Mouse (Mus musculus): ENCODE measurements around the gene Gm8947. TPM values are rescaled to one million over a fixed set of nuclear protein-coding genes. Genes with fewer than 3 reads are reported as not detected.

The Gm8947 gene
- polyA plus RNA-seq (2014; fragmentation: Illumina TruSeq; extraction: RNeasy Lipid Tissue Mini Kit (QIAGEN cat#74804); ENCODE audit: low read depth, low replicate concordance), result not detected

DNA sequence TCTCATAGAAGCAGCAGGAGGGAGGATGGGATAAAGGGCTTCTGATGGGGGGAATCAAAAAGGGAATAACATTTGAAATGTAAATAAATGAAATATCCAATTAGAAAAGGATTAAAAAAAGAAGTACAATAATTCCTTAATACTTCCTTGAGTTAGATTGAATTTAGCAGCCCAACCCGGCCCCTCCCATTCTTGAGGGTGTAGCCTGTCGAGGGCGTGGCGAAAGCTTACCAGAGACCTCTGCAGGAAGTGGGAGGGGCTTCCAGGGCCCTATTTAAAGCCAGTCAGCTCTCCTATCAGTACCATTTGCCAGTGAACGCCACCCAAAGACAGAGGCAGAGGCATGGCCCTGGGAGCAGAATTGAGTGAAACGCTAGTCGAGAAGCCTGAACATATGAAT is at the start of gene Gm8947:
Gene Gm8947, plus strand, starts transcription at position 302 of the 400 bp plus-strand sequence.

DNA sequence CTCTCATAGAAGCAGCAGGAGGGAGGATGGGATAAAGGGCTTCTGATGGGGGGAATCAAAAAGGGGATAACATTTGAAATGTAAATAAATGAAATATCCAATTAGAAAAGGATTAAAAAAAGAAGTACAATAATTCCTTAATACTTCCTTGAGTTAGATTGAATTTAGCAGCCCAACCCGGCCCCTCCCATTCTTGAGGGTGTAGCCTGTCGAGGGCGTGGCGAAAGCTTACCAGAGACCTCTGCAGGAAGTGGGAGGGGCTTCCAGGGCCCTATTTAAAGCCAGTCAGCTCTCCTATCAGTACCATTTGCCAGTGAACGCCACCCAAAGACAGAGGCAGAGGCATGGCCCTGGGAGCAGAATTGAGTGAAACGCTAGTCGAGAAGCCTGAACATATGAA is 9.9 kb upstream of the Gm8947 start, which contains the start of gene Gm47985:
Gene Gm47985, plus strand, starts transcription at position 272 of the 400 bp plus-strand sequence.

DNA sequence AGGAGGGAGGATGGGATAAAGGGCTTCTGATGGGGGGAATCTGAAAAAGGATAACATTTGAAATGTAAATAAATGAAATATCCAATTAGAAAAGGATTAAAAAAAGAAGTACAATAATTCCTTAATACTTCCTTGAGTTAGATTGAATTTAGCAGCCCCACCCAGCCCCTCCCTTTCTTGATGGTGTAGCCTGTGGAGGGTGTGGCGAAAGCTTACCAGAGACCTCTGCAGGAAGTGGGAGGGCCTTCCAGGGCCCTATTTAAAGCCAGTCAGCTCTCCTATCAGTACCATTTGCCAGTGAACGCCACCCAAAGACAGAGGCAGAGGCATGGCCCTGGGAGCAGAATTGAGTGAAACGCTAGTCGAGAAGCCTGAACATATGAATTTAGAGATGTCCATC is 5.9 kb downstream of the Gm8947 start, which contains the start of gene Gm47995:
Gene Gm47995, plus strand, starts transcription at position 329 of the 400 bp plus-strand sequence.

DNA sequence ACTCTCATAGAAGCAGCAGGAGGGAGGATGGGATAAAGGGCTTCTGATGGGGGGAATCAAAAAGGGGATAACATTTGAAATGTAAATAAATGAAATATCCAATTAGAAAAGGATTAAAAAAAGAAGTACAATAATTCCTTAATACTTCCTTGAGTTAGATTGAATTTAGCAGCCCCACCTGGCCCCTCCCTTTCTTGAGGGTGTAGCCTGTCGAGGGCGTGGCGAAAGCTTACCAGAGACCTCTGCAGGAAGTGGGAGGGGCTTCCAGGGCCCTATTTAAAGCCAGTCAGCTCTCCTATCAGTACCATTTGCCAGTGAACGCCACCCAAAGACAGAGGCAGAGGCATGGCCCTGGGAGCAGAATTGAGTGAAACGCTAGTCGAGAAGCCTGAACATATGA is 11.6 kb downstream of the Gm8947 start, which contains the start of gene 3110040M04Rik:
Gene 3110040M04Rik, plus strand, starts transcription at position 304 of the 400 bp plus-strand sequence.

DNA sequence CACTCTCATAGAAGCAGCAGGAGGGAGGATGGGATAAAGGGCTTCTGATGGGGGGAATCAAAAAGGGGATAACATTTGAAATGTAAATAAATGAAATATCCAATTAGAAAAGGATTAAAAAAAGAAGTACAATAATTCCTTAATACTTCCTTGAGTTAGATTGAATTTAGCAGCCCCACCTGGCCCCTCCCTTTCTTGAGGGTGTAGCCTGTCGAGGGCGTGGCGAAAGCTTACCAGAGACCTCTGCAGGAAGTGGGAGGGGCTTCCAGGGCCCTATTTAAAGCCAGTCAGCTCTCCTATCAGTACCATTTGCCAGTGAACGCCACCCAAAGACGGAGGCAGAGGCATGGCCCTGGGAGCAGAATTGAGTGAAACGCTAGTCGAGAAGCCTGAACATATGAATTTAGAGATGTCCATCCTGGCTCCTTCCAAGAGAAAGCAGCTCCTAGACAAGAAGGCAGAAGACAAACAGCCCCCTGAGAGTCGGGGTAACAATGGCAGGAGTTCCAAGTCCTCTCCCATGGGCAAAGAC is 17.7 kb downstream of the Gm8947 start, which contains the start of gene Gm47996:
Gene Gm47996, plus strand, starts transcription at position 308 of the 532 bp plus-strand sequence.

Other genes starting within 250 kb of the Gm8947 start
- gene Hmcn1, start 198.9 kb upstream of the Gm8947 start, polyA plus RNA-seq (2014; fragmentation: Illumina TruSeq; extraction: RNeasy Lipid Tissue Mini Kit (QIAGEN cat#74804); ENCODE audit: low read depth, low replicate concordance), result 9.6 TPM
- gene Gm47985, start 9.8 kb upstream of the Gm8947 start, polyA plus RNA-seq (2014; fragmentation: Illumina TruSeq; extraction: RNeasy Lipid Tissue Mini Kit (QIAGEN cat#74804); ENCODE audit: low read depth, low replicate concordance), result not detected
- gene Gm47995, start 6.1 kb downstream of the Gm8947 start, polyA plus RNA-seq (2014; fragmentation: Illumina TruSeq; extraction: RNeasy Lipid Tissue Mini Kit (QIAGEN cat#74804); ENCODE audit: low read depth, low replicate concordance), result not detected
- not detected for gene 3110040M04Rik, start 11.7 kb downstream of the Gm8947 start, polyA plus RNA-seq (2014; fragmentation: Illumina TruSeq; extraction: RNeasy Lipid Tissue Mini Kit (QIAGEN cat#74804); ENCODE audit: low read depth, low replicate concordance)
- gene Gm47996, start 17.8 kb downstream of the Gm8947 start, polyA plus RNA-seq (2014; fragmentation: Illumina TruSeq; extraction: RNeasy Lipid Tissue Mini Kit (QIAGEN cat#74804); ENCODE audit: low read depth, low replicate concordance), result not detected
- gene Ivns1abp, start 152.1 kb downstream of the Gm8947 start, polyA plus RNA-seq (2014; fragmentation: Illumina TruSeq; extraction: RNeasy Lipid Tissue Mini Kit (QIAGEN cat#74804); ENCODE audit: low read depth, low replicate concordance), result 1,520 TPM
- gene Swt1, start 236.1 kb downstream of the Gm8947 start, polyA plus RNA-seq (2014; fragmentation: Illumina TruSeq; extraction: RNeasy Lipid Tissue Mini Kit (QIAGEN cat#74804); ENCODE audit: low read depth, low replicate concordance), result 72.2 TPM
- gene Trmt1l, start 236.2 kb downstream of the Gm8947 start, polyA plus RNA-seq (2014; fragmentation: Illumina TruSeq; extraction: RNeasy Lipid Tissue Mini Kit (QIAGEN cat#74804); ENCODE audit: low read depth, low replicate concordance), result 53.4 TPM